Mouse (Mus musculus) cerebellum, postnatal 25 days (tissue): ENCODE data around the gene Cfap99.
A peak's percentile ranks its signal among the peaks of the same experiment; 100 is the strongest.

Source experiments
- DNase-seq, 2 experiments: peaks; one replicate each; pipeline ENCODE4 v3.0.0; 2021; ENCODE audit warnings: mixed read lengths in 2 of 2

Cfap99 gene

DNA sequence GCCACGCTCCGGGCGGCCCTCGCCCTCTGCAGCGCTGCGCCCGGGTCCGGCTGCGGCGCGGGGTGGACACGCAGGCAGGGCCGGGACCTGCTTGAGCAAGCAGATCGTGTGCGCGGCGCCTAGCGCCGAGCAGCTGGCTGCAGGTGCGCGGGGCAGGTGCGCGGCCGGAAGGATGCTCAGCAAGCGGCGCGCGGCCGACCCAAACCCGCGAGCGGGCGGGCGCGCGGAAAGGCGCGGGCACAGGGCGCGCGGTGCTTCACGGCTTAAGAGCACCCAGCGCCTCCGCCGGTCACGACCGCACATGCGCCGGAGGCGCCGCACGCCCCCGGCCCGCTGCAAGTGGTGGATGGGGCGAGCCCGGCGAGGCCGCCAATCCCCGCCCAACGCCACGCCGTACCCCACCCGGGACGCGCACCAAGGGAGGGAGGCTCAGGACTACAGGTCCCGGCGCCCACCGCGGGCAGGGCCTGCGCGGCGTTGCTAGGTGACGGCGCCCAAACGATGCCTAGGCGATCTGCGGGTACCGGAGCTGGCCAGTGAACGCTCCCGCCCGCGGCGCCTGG, at the start of gene Cfap99, which contains the start of gene Zfyve28:
TSS of gene Cfap99 (plus strand) at position 447 of the 563 bp plus-strand sequence.
TSS of gene Zfyve28 (minus strand) at position 296 of the 563 bp plus-strand sequence.
- peak; percentile 98 to 99 for DNase-seq

DNA sequence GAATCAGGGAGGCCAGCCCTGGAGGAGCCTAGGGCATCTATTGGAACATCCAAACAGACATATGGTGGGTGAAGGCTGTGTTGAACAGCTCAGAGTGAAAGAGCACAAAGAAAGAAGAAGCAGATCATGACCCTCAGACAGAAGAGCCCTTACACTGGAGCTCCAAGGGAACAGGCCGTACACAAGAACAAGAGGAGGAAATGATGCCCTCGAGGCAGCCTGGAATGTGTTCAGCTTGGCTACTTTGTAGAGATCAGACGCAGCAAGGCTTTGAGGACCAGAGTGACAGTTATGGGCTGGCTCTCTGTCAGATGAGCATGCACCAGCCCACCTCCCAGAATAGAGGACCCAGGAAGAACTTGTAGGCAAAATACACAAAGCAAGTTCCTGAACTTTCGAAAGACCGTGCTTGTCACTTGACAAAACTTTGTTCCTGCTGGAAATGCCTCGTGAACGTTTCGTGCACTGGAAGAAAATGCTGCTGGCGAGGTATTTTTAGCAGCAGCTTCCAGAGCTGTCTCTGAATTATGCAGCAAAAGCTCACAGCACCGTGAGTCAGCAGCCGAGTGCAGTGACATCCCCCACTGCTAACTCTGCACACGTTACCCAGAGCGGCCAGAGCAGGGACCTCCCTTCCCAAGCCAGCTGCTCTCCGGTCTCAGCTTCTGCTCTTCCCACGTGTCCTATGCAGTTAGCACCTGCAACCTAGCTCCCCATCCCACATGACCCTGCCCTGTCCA, 46.0 kb upstream of the Cfap99 start:
- peak; percentile 52 to 59 for DNase-seq

- peak; percentile 21 to 34 for DNase-seq
These were observed 45.3 kb upstream of the Cfap99 start for GRCm38 (mm10) chr5:34243062-34243461.

GRCm38 (mm10) chr5:34246443-34246842, 42.0 kb upstream of the Cfap99 start:
- peak; percentile 55 to 56 for DNase-seq

DNA sequence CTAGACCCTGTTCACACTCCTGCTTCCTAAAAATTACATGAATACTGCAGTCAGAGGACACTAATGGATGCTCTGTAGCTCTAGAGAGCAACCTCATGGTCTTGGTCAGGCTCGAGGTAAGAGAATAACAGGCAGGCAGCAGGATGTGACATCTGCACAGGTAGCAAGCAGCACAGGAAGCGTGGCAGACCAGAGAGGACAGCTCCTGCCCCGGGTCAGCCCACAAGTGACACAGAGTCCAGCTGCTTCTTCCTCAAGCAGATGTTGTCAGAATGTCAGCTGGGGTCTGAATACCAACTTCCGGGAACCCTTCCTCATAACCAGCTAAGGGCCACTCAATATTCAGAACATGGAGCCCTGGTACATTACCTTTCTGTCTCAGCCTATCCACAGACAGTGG, 39.3 kb upstream of the Cfap99 start:
- peak in 1 of 2 experiments; percentile 21 for DNase-seq

DNA sequence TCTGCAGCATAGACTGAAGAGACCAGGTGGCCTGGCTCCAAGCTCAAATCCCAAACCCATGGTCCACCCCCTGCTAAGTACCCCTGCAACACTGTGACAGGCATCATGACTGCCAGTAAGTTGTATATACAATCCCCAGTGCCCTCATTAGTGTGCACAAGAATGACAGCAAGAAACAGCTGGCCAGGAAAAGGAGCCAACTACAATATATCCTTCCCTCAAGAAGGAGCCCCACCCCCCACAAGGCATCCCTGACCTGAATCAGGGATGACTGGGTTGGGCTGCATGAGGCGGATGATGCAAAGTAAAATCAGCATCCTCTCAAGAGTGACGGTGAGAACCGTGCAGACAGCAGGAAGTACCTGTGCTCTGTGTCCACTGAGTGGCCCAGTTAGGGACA, 38.3 kb upstream of the Cfap99 start:
- DNase-seq, result peak in 1 of 2 experiments; percentile 52

DNA sequence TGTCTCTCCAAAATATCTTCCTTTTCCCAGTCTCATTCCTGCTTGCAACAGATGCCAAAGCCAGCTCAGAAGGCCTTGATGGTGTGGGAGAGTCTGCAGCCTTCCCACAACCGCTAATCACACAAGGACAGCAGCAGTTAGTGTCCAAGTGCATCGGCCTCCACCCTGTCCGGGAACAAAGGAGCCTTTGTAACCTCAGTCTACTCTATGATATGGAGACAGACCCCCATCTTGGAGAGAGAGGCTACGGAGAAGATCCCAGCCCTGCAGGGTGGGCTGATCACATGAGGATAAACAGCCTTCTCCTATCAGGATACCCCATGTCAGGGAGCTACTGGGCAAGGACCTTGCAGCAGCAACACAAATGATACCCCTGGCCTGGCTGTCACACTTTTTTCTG, 36.6 kb upstream of the Cfap99 start:
- DNase-seq, result peak in 1 of 2 experiments; percentile 35

DNA sequence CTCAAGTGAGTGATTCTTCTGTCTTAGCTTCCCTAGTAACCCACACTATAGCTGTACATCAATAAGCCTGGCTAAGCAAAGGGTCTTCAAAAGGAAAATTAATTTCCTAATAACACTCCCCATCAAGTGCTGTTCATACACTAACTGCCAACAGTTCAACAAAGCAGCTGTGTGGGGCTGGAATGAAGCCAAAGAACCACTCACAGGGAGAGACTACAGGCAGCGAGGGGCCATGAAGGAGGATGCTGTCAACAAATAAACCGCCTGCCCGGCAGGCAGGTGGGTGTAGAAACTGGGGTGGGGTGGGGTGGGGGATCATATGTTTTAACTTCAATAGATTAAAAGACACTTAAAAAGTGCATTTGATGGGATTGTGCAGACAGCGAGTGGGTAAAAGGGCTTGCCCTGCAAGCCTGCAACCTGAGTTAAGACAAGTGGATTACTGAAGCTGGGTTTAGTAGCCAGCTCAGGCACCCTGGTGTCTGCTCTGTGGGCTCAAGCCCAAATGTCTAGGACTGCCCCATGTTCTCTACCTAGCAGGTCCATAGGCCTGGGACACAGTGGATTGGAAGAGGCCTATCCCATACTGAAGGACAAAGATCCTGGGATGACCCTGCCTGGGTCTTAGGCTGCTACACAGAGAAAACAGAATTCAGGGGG, 36.0 kb upstream of the Cfap99 start:
- peak in 1 of 2 experiments; percentile 54 for DNase-seq

DNA sequence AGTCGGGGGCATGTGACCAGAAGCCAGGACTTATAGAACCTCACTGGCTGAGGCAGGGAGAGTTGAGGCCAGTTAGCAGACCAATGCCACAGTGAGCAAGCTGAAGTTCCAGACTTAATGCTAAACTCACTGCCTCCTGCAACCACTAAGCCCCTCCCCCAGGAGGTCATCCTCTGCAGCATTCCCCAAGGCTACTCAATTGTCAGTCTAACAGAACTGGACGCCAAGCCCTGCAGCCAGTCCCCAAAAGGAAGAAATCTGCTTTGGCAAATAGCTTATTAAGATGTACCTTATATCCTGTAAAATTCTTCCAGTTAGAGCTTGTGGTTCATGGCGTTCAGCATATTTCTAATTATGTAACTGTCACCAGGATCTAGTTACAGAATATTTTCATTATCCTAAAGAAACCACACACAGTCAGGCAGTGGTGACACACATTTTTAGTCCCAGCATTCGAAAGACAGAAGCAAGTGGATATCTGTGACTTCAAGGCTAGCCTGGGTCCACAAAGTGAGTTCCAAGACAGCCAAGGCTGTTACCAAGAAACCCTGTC, 35.4 kb upstream of the Cfap99 start:
- DNase-seq, result peak in 1 of 2 experiments; percentile 34

DNA sequence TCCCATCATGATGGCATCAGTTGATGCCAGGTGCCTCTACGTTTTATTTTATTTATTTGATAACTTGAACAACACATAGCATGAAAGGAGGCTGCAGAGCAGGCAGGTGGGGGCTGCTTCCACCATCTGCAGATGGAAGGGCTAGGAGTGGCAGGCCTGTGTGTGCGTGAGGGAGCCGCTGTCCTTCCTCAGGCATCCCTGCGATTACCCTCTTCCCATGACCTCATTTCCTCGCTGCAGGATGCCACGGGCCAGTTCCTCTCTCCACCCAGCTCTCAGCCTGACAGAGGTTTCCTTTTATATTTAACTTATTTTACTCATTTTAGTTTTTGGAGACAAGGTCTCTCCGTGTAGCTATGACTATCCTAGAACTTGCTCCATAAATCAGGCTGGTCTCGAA, 34.1 kb upstream of the Cfap99 start:
- DNase-seq, result peak in 1 of 2 experiments; percentile 62

DNA sequence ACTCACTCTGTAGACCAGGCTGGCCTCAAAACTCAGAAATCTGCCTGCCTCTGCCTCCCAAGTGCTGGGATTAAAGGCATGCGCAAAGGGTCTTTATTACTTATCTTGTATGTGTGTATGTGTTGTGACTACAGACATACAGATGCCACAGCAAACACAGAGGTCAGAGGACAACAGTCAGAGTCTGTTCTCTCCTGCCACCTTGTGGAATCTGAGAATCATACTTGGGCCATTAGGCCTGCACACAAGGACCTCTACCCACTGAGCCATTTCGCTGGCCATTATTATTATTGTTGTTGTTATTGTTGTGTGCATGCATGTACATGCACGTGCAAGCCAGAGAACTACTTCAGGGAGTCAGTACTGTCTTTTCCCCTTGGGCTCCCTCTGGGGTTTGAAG, 33.2 kb upstream of the Cfap99 start:
- no peak for DNase-seq

- no peak for DNase-seq
These were observed 29.1 kb upstream of the Cfap99 start for GRCm38 (mm10) chr5:34259172-34259816.

DNA sequence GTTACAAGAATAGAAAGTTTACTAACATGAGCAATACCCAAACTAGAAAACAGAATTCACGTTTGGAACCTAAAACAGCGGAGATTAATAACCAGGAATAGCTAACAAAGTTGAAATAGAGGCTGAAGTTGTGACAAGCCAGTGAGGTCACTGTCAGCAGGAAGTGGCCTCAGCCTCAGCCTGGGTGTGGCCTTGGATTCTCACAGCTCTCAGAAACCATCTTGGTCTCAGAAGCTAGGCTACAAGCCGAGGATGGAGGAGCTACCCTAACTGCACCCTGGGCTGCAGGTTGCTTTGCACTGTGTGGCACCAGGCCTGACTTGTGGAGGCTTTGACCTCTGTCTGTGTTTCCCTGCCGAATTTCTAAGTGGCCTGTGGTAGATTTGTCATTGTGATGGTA, 22.3 kb upstream of the Cfap99 start:
- DNase-seq, result peak in 1 of 2 experiments; percentile 33

DNA sequence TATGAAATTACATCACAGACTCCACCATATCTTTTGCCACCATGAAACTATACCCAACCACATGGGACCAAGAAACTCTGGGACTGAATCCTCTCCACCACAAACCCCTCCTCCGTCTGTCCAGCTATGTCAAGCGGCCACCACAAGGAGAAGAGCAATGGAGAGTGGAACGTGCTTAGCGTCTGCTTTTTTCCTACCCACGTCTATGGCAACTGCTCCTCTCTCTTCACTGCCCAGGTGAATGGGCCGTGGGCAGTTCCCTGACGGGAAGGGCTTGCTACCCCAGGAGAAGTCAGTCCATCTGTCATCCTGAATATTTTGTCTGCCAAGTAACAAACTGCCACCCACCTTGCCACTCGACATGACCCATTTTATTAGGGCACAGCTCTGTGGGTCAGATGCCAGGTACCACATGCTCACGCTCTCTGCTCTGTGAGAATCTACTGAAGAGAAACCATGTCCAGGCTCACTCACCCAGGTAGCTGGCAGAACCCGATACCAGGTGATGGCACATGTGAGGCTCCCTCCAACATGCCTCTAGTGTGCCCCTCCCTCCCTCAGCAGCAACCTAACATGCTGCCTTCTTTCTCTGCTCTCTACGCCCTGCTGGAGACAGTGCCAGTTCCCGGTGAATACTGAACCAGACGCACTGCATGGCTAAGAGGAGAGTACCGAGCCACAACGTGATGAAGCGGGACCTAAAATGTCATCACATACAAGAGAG, 19.0 kb upstream of the Cfap99 start:
- peak; percentile 92 to 93 for DNase-seq

DNA sequence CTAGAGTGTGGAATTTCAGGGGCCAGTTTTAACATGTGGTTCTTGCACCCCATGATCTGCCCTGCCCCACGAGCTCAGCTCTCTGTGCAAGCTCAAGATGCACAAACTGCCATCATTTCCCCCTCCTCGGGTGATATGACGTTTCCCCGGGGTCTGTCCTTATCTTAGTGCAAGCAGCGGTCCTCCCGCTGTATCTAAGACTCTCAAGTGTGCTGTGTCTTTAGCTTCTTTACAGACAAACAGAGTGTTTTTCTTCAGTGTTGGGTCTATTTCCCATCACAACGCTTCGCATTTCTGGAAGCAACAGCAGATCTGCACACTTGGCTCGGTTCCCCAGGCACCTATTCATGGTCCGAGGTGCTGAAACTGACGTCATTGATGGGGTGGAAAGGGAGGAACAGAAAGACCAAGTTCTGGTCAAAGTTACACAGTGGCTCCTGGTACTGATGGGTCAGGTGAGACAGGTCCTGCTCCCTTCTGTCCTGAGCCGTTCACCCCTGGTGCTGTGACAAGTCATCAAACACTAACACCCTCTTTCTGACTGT, 18.4 kb upstream of the Cfap99 start:
- DNase-seq, result peak; percentile 71 to 81

DNA sequence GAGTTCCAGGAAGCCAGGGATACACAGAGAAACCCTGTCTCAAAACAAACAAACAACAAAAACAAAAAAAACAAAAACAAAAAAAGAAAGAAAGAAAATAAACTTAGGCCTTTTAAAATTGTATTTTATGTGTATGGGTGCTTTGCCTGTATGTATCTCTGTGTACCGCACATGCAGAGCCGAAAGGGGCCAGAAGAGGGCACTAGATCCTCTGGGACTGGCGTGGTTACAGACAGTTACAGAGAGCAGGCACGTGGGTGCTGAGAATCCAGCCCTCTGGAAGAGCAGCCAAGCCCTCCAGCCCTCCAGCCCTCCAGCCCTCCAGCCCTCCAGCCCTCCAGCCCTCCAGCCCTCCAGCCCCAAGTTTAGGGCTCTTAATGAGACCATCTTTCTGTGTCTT, 16.7 kb upstream of the Cfap99 start:
- peak; percentile 66 to 79 for DNase-seq

- peak; percentile 51 to 52 for DNase-seq
These were observed 15.1 kb upstream of the Cfap99 start for GRCm38 (mm10) chr5:34273251-34273681.

- DNase-seq, result peak; percentile 86 to 89
These were observed 14.1 kb upstream of the Cfap99 start for GRCm38 (mm10) chr5:34274268-34274667.

DNA sequence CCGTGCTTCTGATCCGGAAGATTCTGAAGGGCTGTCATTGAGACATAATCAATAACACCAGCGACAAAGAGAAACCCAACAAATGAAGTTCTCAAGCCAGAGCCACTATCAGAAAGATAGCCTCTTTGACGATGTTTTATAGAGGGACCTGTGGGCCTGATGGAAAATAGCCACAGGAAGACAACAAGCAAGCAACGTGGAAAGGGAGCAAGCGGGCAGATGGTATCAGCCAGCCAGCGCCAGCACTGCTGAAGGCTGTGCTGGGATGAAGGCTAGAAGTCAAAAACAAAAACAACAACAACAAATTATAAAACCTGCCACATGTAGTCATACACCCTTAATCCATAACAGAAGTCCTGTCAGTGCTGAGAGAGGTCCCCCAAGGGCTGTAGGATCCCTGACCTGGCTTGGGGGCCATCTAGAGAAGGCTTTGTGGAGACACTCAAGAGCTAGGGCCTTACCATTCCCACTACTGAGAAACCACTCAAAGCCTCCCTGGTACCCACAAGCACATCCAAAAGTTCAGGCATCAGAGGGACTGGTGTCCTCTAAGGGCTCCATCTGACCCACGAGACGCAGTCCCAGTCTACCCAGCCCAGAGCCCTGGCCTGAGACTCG, 13.6 kb upstream of the Cfap99 start:
- peak; percentile 62 to 64 for DNase-seq

GRCm38 (mm10) chr5:34276191-34276590, 12.2 kb upstream of the Cfap99 start:
- peak; percentile 53 to 63 for DNase-seq

DNA sequence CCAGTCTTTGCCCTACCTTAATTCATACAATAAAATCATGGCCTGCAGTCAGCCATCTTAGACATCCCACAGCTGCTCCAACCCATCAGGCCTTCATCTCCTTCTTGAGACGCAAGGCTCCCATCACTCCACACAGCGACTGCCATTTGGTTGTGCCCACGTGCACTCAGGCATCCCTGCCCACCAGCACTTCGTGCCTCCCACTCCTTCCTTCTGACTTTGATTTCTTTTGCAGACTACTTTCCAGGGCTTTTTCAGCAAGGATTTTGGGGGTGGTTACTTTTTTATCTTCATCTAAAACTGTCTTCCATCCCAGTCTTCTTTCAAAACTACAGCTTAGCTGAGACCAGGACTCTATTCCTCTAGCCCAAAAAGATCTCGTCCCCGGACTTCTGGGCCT, 11.7 kb upstream of the Cfap99 start:
- no peak for DNase-seq
